Mouse (Mus musculus) G1E (cell line): ENCODE results near the gene Rbm14.
A peak's percentile ranks its signal among the peaks of the same experiment; 100 is the strongest.

ENCODE experiments used
- CTCF ChIP-seq: IDR thresholded peaks from 2 replicates; pipeline ENCODE4 v1.5.1; 2012; ENCODE audit warnings: low read depth, low read length, inconsistent platforms, mixed read lengths
- GATA1 ChIP-seq: IDR thresholded peaks from 2 replicates; pipeline ENCODE4 v1.6.1; 2012; ENCODE audit warnings: borderline replicate concordance, low read length, inconsistent platforms, mixed read lengths
- GATA2 ChIP-seq: IDR thresholded peaks from 2 replicates; pipeline ENCODE4 v1.6.1; 2012; ENCODE audit warnings: low read depth, low read length, inconsistent platforms, borderline replicate concordance
- POLR2AphosphoS5 ChIP-seq: IDR thresholded peaks from 2 replicates; pipeline ENCODE4 v1.6.1; 2012; ENCODE audit warnings: low read depth, low read length, inconsistent platforms; ENCODE audit not compliant: insufficient replicate concordance
- TAL1 ChIP-seq: conservative IDR thresholded peaks from 2 replicates; pipeline ENCODE4 v1.6.1; 2012; ENCODE audit warnings: low read depth, low read length, inconsistent platforms, mixed read lengths

DNA sequence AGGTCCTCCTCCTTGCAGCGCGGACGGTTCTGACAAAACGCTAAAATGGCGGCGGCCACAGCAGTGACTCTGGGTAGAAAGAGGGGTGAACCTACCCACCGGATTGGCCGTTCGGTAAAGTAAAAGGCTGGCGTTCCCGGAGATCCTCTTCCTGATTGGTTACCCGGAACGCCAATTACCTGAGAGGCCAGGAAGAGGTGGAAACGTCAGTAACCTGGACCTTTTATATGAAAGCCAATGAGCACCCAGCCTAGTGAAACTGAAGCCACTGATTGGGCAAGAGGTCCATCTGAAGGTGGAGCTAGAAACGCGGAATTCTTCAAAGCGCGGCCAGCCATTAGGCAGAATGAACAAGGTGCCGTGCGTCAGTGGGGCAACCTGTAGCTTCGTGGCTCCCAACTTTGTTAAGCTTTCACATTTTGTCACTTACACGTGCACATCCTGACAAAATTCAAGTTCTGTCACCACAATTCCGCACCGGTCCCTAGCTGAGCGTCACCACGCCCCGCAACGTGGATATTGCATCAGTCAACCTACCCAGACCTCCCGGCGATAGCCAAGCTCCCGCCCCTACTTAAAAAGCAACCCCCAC is 17.5 kb downstream of the Rbm14 start, which contains the start of gene Rbm4:
- no peak for TF ChIP-seq TAL1
- TF ChIP-seq CTCF: no peak
- TF ChIP-seq GATA2: no peak
- TF ChIP-seq GATA1: no peak
- 0 out of 2 replicates have a peak, but pooled peaks have one; percentile 70 for TF ChIP-seq POLR2AphosphoS5
